Mouse (Mus musculus) limb, embryonic 14.5 days (tissue): Measurements from ENCODE around the gene Gm20388. TPM values are rescaled to one million over a fixed set of nuclear protein-coding genes. Genes with fewer than 3 reads are reported as not detected.
"Not testable (repeated sequence)": the region's sequence is repeated elsewhere in the genome, so short reads cannot be mapped to it uniquely, and the experiment has no call there.

Experiments used
- ATAC-seq: fragments of 200-750 bp; cut with Nextera tagmentation; 2 replicates; pipeline ENCODE4 v1.8.0; 2017; ENCODE audit warnings: low read depth, moderate number of reproducible peaks, moderate TSS enrichment; ENCODE audit not compliant: low FRiP score
- DNase-seq: peaks from one replicate; pipeline ENCODE4 v3.0.0-alpha.2; 2015; ENCODE audit warnings: low spot score
- H3K27ac ChIP-seq: fragments of 300-500 bp; sonication (generic); replicated peaks from 2 replicates; pipeline ENCODE4 v1.5.1; 2014; ENCODE audit warnings: low read depth, mild to moderate bottlenecking, low read length, moderate library complexity, mixed read lengths
- H3K27me3 ChIP-seq: fragments of 300-500 bp; sonication (generic); 2 replicates; pipeline ENCODE4 v1.6.1; 2014; ENCODE audit warnings: low read length, mixed read lengths; ENCODE audit not compliant: control insufficient read depth, insufficient read depth
- H3K36me3 ChIP-seq: fragments of 300-500 bp; sonication (generic); 2 replicates; pipeline ENCODE4 v1.6.1; 2014; ENCODE audit warnings: mild to moderate bottlenecking, low read length, moderate library complexity, mixed read lengths; ENCODE audit not compliant: control insufficient read depth, insufficient read depth
- H3K4me1 ChIP-seq: fragments of 300-500 bp; sonication (generic); 2 replicates; pipeline ENCODE4 v1.6.1; 2014; ENCODE audit warnings: antibody characterized with exemption, low read length, mixed read lengths; ENCODE audit not compliant: control insufficient read depth, insufficient read depth
- H3K4me2 ChIP-seq: fragments of 300-500 bp; sonication (generic); replicated peaks from 2 replicates; pipeline ENCODE4 v1.6.1; 2014; ENCODE audit warnings: low read depth, mild to moderate bottlenecking, low read length, moderate library complexity; ENCODE audit not compliant: severe bottlenecking
- H3K4me3 ChIP-seq: fragments of 300-500 bp; sonication (generic); replicated peaks from 2 replicates; pipeline ENCODE4 v1.5.1; 2014; ENCODE audit warnings: low read length
- H3K9ac ChIP-seq: fragments of 300-500 bp; sonication (generic); 2 replicates; pipeline ENCODE4 v1.6.1; 2014; ENCODE audit warnings: mild to moderate bottlenecking, low read depth, low read length, moderate library complexity; ENCODE audit not compliant: severe bottlenecking
- H3K9me3 ChIP-seq: fragments of 300-500 bp; sonication (generic); 2 replicates; pipeline ENCODE4 v1.6.1; 2016; ENCODE audit warnings: low read length; ENCODE audit not compliant: control insufficient read depth
- POLR2A ChIP-seq: fragments of 200-500 bp; IDR thresholded peaks from 2 replicates; pipeline ENCODE4 v1.8.0; 2012; ENCODE audit warnings: inconsistent platforms, mild to moderate bottlenecking, moderate library complexity, borderline replicate concordance; ENCODE audit not compliant: insufficient read depth, insufficient read length; ENCODE audit errors: extremely low read depth
- WGBS: fragments of 180-500 bp; shearing (Covaris S2); extraction: QIAGEN DNeasy Blood & Tissue Kit; methylation state at CpG from one replicate; pipeline ENCODE4 v1.1.7; 2014; 5-methylcytosine and 5-hydroxymethylcytosine counted together
- polyA plus RNA-seq, 2 experiments: library from polyadenylated mRNA; depleted of rRNA in 1 of 2; stranded (reverse) in 1 of 2; unstranded in 1 of 2; fragments of >200 nt; fragmentation: Nextera tagmentation in 1 of 2; extraction: Ambion mirVana in 1 of 2; gene quantifications; 2 replicates each; pipeline versions ENCODE4 v1.2.1 to v1.2.3; 2012 to 2014

Gene Gm20388
- polyA plus RNA-seq, 2 experiments, result 1.9 to 49.9 TPM

GRCm38 (mm10) chr8:124002546-124003108, 4092.0 kb downstream of the Gm20388 start:
- no peak for TF ChIP-seq POLR2A
- no peak overlapping the region for H3K4me2 ChIP-seq
- H3K9me3 ChIP-seq, result no peaks in the 10 kb centered on the region
- no peak overlapping the region for H3K4me3 ChIP-seq
- H3K4me1 ChIP-seq, result no peaks in the 10 kb centered on the region
- no peak overlapping the region for H3K9ac ChIP-seq
- no peak overlapping the region for H3K27ac ChIP-seq
- ATAC-seq (no peak), DNase-seq (no peak)
- no peaks in the 10 kb centered on the region for H3K27me3 ChIP-seq
- H3K36me3 ChIP-seq, result peaks cover 79% of the 10 kb centered on the region
- 92% methylated on average over 10 of the region's 10 CpGs for WGBS

GRCm38 (mm10) chr8:124007829-124008228, 4097.2 kb downstream of the Gm20388 start:
- no peak overlapping the region for H3K4me3 ChIP-seq
- ATAC-seq, result no peak
- no peaks in the 10 kb centered on the region for H3K4me1 ChIP-seq
- peaks cover 63% of the 10 kb centered on the region for H3K36me3 ChIP-seq
- H3K27ac ChIP-seq, result no peak overlapping the region
- H3K27me3 ChIP-seq, result no peaks in the 10 kb centered on the region
- no peaks in the 10 kb centered on the region for H3K9me3 ChIP-seq
- TF ChIP-seq POLR2A, result no peak
- WGBS, result 61% methylated on average over 6 of the region's 6 CpGs
- no peak overlapping the region for H3K9ac ChIP-seq
- DNase-seq, result no peak
- H3K4me2 ChIP-seq, result no peak overlapping the region

- no peak overlapping the region for H3K4me3 ChIP-seq
- no peak overlapping the region for H3K4me2 ChIP-seq
- no peak overlapping the region for H3K27ac ChIP-seq
- H3K27me3 ChIP-seq, result no peaks in the 10 kb centered on the region
- ATAC-seq (no peak), DNase-seq (no peak)
- WGBS, result 79% methylated on average over 3 of the region's 3 CpGs
- no peak for TF ChIP-seq POLR2A
- peaks cover 30% of the 10 kb centered on the region for H3K36me3 ChIP-seq
- H3K9me3 ChIP-seq, result no peaks in the 10 kb centered on the region
- H3K9ac ChIP-seq, result no peak overlapping the region
- no peaks in the 10 kb centered on the region for H3K4me1 ChIP-seq
Measured at GRCm38 (mm10) chr8:124011580-124011979, 4100.9 kb downstream of the Gm20388 start.

GRCm38 (mm10) chr8:124011989-124012586, 4101.4 kb downstream of the Gm20388 start:
- WGBS, result over 99% methylated on average over 3 of the region's 3 CpGs
- Histone ChIP-seq H3K9me3 (no peaks in the 10 kb centered on the region), H3K4me1 (no peaks in the 10 kb centered on the region), H3K4me2 (no peak overlapping the region), H3K36me3 (peaks cover 25% of the 10 kb centered on the region), H3K27me3 (no peaks in the 10 kb centered on the region), H3K4me3 (no peak overlapping the region), H3K27ac (no peak overlapping the region), H3K9ac (no peak overlapping the region)
- ATAC-seq (no peak), DNase-seq (no peak)
- no peak for TF ChIP-seq POLR2A

GRCm38 (mm10) chr8:124014299-124014698, 4103.7 kb downstream of the Gm20388 start:
- not testable (repeated sequence) for H3K9me3 ChIP-seq, ATAC-seq, DNase-seq, H3K36me3 ChIP-seq, H3K4me1 ChIP-seq, H3K27ac ChIP-seq, H3K27me3 ChIP-seq, H3K9ac ChIP-seq, H3K4me3 ChIP-seq, H3K4me2 ChIP-seq
- WGBS, result 94% methylated on average over 7 of the region's 7 CpGs
